Mouse (Mus musculus) Patski (cell line): ENCODE results near the gene Pla2g4a. TPM values are rescaled to one million over a fixed set of nuclear protein-coding genes. Genes with fewer than 3 reads are reported as not detected.

Source experiments
- ATAC-seq: fragments of 100-300 bp; one replicate; pipeline ENCODE4 v1.8.0; 2021
- CTCF ChIA-PET: fragments of 350-600 bp; sonication (Branson Sonifier 250); formaldehyde crosslinking; loops from one replicate; lab custom pipeline; 2022; ENCODE audit warnings: inconsistent platforms; lab: Charles Lee
- POLR2A ChIA-PET: fragments of 350-600 bp; sonication (Branson Sonifier 250); formaldehyde crosslinking; loops from one replicate; lab custom pipeline; 2022; ENCODE audit warnings: antibody characterized with exemption, inconsistent platforms; lab: Charles Lee
- DNase-seq: peaks from one replicate; pipeline ENCODE4 v3.0.0-alpha.2; 2011; ENCODE audit warnings: low read depth, low spot score
- H3K27me3 ChIP-seq: fragments of 371-371 bp; one replicate; pipeline ENCODE4 v1.5.1; 2021
- CTCF ChIP-seq: fragments of 100-300 bp; IDR thresholded peaks from one replicate; pipeline ENCODE4 v1.5.1; 2021
- in situ Hi-C: fragments of 300-500 bp; cut with MboI; formaldehyde crosslinking; loops from 3 replicates; pipeline ENCODE4 v1.11.1; 2018; ENCODE audit warnings: low pct_unique_long_range_greater_than_20kb, mixed read lengths
- polyA plus RNA-seq: library from polyadenylated mRNA; unstranded; gene quantifications from one replicate; pipeline ENCODE4 v1.2.3, GENCODE M21; 2021

Gene Pla2g4a
- polyA plus RNA-seq, 1 experiment from 2014 or later: 16.0 TPM

DNA sequence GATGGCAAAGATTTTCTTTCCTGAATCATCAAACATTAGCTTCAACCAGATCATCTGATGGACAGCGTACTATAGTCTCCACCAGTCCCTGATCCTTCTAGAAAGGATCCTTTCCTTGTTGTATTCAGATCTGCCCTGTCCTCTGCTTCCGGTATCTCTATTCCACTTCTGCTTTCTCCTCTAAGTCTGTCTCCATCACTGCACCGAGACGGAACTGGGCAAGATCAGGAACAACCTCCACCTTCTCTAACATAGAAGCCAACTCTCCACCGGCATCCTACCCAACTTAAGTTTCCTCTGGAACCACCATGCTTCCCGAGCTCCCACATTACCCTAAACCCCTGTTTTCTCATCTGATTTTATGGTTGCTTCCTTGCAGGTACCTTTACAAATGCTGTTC lies 7.1 kb downstream of the Pla2g4a start:
- no peaks in the 10 kb centered on the region for H3K27me3 ChIP-seq
- no peak for ATAC-seq
- DNase-seq: no peak
- POLR2A ChIA-PET: no interaction called here
- no peak for TF ChIP-seq CTCF
- CTCF ChIA-PET: no interaction called here
- in situ Hi-C loops: no loop called here

DNA sequence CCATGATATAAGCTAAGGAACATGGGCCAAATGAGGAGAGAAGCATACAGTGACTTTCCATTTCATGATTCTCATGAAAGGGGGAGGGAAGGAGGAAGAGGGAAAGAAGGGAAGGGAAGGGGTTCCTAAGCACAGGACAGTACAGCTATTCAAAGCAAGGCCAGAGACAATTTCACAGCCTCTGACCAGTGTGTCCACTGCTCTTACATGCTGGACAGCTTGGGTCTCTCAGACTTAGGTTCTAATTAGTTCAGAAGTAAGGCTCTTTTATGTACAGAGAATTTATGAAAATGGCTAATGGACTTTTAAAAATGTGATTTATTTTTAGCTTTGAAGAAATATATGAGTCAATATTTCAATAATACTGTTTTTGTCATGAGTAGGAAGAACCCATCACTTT lies 9.0 kb downstream of the Pla2g4a start:
- in situ Hi-C loops: no loop called here
- H3K27me3 ChIP-seq: no peaks in the 10 kb centered on the region
- no peak for ATAC-seq
- TF ChIP-seq CTCF: no peak
- ChIA-PET POLR2A (no interaction called here), CTCF (no interaction called here)
- DNase-seq: no peak

DNA sequence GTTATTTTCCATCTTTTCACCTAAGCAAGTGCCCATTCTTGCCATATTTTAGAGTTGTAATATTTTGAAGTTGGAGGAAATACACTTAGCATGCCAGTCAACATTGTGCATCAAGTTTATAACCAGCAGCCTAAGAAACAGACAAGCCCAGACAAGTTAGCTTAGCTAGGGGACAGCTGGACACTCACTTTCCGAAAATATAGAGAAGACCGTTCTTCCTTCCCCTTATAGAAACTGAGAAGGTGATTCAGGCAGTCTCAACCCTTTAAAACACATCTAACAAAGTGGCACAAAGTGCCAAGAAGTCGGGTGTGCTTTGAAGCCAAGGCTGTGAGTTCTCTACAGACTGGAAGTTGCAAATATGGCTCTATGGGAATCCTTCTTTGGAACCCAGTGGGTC lies 10.4 kb downstream of the Pla2g4a start:
- ChIA-PET POLR2A (no interaction called here), CTCF (no interaction called here)
- DNase-seq (no peak), ATAC-seq (no peak)
- TF ChIP-seq CTCF: no peak
- no peaks in the 10 kb centered on the region for H3K27me3 ChIP-seq
- in situ Hi-C loops: no loop called here

DNA sequence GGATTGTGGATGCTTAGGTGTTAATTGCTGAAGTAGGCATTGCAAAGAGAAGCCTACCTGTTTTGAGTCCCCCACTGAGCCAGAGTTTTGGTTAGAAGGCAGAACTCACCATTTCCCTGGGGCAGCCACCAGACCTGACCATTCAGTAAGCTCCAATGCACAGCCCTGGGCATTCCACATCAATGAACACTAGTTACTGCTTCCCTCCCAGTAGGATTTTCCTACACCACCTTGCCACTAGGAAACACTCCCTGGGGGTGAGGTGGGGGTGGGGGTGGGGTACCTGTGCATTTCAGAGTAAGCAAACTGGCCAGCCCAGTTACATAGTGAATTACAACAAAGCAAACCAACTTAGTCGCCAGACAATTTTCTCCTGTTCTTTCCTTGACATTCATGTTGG lies 10.8 kb downstream of the Pla2g4a start:
- ATAC-seq (no peak), DNase-seq (no peak)
- H3K27me3 ChIP-seq: no peaks in the 10 kb centered on the region
- TF ChIP-seq CTCF: no peak
- ChIA-PET CTCF (interaction anchor here (0.9 kb wide), 1 partner anchor 9 kb away, joined by 3 read pairs; no protein-coding TSS in a partner anchor), POLR2A (no interaction called here)
- in situ Hi-C loops: no loop called here

DNA sequence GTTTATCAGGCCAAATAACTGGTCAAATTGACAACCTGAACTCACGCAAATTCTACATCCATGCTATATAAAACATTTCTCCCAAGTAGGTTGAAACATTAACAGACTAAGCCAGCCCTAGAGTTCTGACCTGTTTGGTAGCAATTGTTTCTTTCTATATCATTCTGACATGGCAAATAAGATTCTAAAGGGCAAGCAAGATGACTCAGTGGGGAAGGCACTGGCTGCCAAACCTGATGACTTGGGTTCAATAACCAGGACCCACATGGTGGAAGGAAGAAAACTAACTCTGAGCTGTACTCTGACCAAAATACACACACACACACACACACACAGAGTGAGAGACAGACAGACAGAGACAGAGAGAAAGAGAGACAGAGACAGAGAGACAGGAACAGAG lies 11.8 kb downstream of the Pla2g4a start:
- no peaks in the 10 kb centered on the region for H3K27me3 ChIP-seq
- no peak for DNase-seq
- in situ Hi-C loops: no loop called here
- no peak for ATAC-seq
- TF ChIP-seq CTCF: no peak
- POLR2A ChIA-PET: no interaction called here
- CTCF ChIA-PET: interaction anchor here (0.9 kb wide), 1 partner anchor 10 kb away, joined by 3 read pairs; no protein-coding TSS in a partner anchor

DNA sequence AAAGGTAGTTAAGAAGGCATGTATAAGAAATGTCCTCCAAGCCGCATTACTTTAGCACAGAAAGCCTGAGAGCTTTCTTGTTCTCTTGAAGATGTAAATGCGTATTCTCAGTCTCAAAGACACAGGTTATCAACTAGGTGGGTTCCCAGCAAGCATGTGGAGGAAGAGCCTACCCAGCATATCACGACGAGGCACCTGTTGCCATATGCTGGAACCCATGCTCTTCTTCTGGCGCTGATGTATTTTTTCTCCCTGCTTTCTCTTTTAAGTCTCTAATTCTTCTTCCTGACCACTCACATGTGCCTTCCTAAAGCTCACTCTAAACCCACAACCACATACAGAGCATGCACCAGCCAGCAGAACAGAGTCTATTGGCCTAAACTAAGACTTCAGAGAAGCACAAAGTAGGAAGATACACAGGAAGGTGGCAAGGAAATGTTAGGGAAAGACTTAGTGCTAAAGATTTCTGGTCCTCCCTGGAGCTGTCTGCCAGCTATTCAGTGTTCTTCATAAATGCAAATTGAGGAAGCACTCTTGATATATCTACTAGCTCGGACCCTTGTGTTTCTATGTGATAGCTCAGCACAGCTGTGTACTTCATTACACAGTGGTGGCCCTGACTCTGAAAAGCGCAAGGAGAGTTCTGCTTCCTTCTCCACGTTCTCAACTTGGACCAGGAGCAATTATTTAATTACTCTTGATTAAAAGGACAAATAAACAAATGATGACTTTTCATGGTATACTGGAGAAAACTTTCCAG lies 12.8 kb downstream of the Pla2g4a start:
- ChIA-PET POLR2A (no interaction called here), CTCF (interaction anchor here (1.3 kb wide), 1 partner anchor 10 kb away, joined by 3 read pairs; no protein-coding TSS in a partner anchor)
- TF ChIP-seq CTCF: no peak
- DNase-seq: no peak
- H3K27me3 ChIP-seq: no peaks in the 10 kb centered on the region
- no peak for ATAC-seq
- in situ Hi-C loops: no loop called here

DNA sequence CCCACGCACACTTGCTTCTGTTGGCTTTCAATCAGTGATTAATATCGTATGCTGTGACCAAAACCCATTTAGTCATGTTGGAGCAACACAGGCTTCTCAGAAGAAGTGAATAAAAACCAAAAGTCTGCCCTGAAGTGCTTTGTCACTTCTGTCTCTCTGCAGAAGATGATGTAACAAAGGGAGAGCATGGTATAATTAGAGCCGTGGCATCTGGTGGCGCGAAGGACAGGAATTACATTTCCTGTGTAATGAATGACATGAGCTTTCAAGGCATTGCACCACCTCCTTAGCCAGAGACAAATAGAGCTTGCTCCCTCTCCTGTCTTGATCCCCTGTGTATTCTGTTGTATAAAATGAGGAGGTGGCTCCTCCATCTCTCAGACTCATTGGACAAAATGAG lies 14.1 kb downstream of the Pla2g4a start:
- POLR2A ChIA-PET: no interaction called here
- CTCF ChIA-PET: no interaction called here
- no peak for DNase-seq
- no peaks in the 10 kb centered on the region for H3K27me3 ChIP-seq
- no peak for TF ChIP-seq CTCF
- in situ Hi-C loops: no loop called here
- no peak for ATAC-seq

DNA sequence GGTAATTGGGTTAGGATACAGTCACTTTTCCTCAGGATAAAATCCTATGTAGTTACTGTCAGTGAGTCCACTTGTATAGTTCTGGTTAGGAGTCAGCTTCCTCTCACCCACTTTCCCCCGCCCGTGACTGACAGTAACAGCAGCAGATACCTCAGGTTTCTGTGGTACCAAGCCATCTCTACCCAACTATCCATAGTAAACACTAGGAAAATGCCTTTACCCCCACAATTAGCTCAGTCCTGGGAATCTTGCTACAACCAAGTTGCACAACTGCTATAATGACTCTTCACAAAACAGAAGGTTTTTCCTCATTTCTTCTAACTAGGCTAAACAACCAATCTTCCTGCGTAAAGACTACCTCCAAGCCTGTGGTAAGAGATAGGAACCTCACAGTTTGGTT lies 14.7 kb downstream of the Pla2g4a start:
- no peaks in the 10 kb centered on the region for H3K27me3 ChIP-seq
- CTCF ChIA-PET: no interaction called here
- POLR2A ChIA-PET: no interaction called here
- DNase-seq (no peak), ATAC-seq (no peak)
- no peak for TF ChIP-seq CTCF
- in situ Hi-C loops: no loop called here

DNA sequence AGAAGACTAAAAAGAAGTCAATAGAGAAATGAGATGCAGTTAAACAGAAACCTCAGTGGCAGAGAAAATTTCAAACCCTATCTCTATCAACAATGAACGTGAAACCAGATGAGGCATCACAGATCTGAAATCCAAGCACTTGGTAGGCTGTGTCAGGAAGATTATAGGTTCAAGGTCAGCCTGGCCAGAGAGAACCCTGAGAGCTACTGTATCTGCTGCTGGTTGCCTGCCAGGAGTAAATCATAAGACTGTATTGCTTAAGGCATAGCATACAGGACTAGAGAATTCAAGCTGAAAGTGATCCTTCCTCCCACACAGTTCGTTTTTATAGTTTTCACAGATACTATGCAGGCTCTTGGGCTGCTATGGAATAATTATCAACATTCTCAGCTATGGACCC lies 17.5 kb downstream of the Pla2g4a start:
- DNase-seq (no peak), ATAC-seq (no peak)
- no peaks in the 10 kb centered on the region for H3K27me3 ChIP-seq
- ChIA-PET POLR2A (no interaction called here), CTCF (interaction anchor here (1.2 to 1.7 kb wide), 2 partner anchors 12 to 15 kb away, joined by 3 read pairs; no protein-coding TSS in a partner anchor)
- TF ChIP-seq CTCF: no peak
- in situ Hi-C loops: no loop called here

DNA sequence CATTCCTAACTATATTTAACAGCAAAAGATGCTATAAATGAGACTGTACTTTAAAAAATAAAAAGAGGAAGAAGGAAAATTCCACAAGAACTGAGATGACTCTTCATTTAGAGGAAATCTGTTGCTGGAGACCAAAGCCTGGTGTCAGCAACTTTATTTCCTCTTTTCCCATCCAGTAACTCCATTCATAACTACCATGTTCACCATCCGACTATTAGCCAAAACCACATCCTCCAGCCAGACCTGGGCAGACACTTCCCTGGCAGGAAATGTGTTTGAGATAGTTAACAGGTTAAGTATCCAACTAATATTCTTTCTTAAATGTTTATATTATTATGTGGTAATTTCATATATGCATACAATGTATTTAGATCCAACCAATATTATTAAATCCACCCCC lies 20.8 kb downstream of the Pla2g4a start:
- CTCF ChIA-PET: no interaction called here
- ATAC-seq (no peak), DNase-seq (no peak)
- TF ChIP-seq CTCF: no peak
- no peaks in the 10 kb centered on the region for H3K27me3 ChIP-seq
- in situ Hi-C loops: no loop called here
- POLR2A ChIA-PET: no interaction called here

DNA sequence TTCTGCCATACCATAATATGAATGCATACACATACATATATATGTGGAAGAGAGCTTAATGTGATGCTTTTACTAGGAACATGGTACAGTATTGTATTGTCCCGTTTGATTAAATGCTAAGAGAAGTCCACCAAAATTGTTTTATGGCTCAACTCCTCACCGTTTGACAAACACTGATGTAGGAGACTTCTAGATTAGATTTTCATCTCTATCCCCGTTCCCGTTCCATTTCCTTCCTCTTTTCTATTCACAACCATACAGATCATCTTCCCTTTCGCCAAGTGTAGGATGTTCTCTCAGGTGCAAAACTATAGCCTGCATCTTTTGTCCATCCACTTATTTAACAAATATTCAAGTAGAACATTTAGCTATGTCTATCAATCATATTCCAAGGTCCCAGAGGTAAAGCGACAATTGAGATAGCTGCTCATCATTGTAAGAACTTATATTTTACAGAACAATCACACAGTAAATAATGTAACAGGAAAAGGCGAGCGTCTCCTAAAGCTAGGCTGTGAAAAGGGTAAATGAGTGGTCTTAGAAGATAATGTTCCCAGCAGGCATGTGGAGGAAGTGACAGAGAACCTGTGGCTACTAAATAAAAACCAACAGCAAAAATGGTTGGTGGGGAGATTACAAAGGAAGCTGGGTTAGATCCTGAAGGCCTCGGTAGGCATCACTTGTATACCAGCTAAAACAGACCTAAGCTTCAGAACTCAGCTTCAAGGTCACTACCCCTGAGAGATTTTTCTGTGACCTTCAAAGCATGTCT lies 21.6 kb downstream of the Pla2g4a start:
- in situ Hi-C loops: no loop called here
- ATAC-seq: no peak
- ChIA-PET CTCF (no interaction called here), POLR2A (no interaction called here)
- DNase-seq: no peak
- H3K27me3 ChIP-seq: no peaks in the 10 kb centered on the region
- no peak for TF ChIP-seq CTCF
